Mouse (Mus musculus): ENCODE data around the gene Zfp683. TPM values are rescaled to one million over a fixed set of nuclear protein-coding genes. Genes with fewer than 3 reads are reported as not detected.
A peak's percentile ranks its signal among the peaks of the same experiment; 100 is the strongest.

The Zfp683 gene
- polyA plus RNA-seq, 1 experiment from 2014 or later = not detected

GRCm38 (mm10) chr4:134060135-134060865, 6.7 kb downstream of the Zfp683 start, which contains the start of gene Crybg2:
Crybg2 (plus strand) TSS chr4:134060815.
- Histone ChIP-seq H3K4me2 (replicated peaks) (no peak within 1 kb of the TSS), H3K4me1 (no peaks in the 10 kb centered on the region), H3K27me3 (peaks cover 52% of the 10 kb centered on the region), H3K9ac (0 out of 2 replicates have a peak within 1 kb of the TSS, but pooled peaks have one; percentile 31), H3K27ac (no peak within 1 kb of the TSS), H3K9me3 (no peaks in the 10 kb centered on the region), H3K36me3 (no peaks in the 10 kb centered on the region), H3K4me3 (no peak within 1 kb of the TSS)
- ATAC-seq (ENCODE audit: low FRiP score, low read depth) = no peak
- WGBS = 38% methylated on average over 28 of the region's 28 CpGs

- Histone ChIP-seq H3K9me3 (no peaks in the 10 kb centered on the region), H3K27me3 (peaks cover 60% of the 10 kb centered on the region), H3K4me1 (no peaks in the 10 kb centered on the region), H3K9ac (no peak overlapping the region), H3K36me3 (no peaks in the 10 kb centered on the region), H3K4me2 (replicated peaks) (no peak overlapping the region), H3K4me3 (no peak overlapping the region), H3K27ac (no peak overlapping the region)
- no peak for ATAC-seq (ENCODE audit: low FRiP score, low read depth)
- WGBS = 59% methylated on average over 18 of the region's 18 CpGs
These were observed 7.7 kb downstream of the Zfp683 start for GRCm38 (mm10) chr4:134061166-134061830.

- Histone ChIP-seq H3K9ac (no peak overlapping the region), H3K4me2 (replicated peaks) (no peak overlapping the region), H3K4me1 (no peaks in the 10 kb centered on the region), H3K4me3 (no peak overlapping the region), H3K27me3 (peaks cover 67% of the 10 kb centered on the region), H3K36me3 (no peaks in the 10 kb centered on the region), H3K9me3 (no peaks in the 10 kb centered on the region), H3K27ac (no peak overlapping the region)
- 28% methylated on average over 8 of the region's 8 CpGs for WGBS
- ATAC-seq (ENCODE audit: low FRiP score, low read depth) = no peak
These were observed 8.4 kb downstream of the Zfp683 start for GRCm38 (mm10) chr4:134061944-134062446.

- H3K9ac ChIP-seq = no peak overlapping the region
- H3K36me3 ChIP-seq = no peaks in the 10 kb centered on the region
- H3K4me3 ChIP-seq = no peak overlapping the region
- ATAC-seq (ENCODE audit: low FRiP score, low read depth) = no peak
- H3K4me2 ChIP-seq (replicated peaks) = no peak overlapping the region
- H3K27me3 ChIP-seq = peaks cover 70% of the 10 kb centered on the region
- no peaks in the 10 kb centered on the region for H3K9me3 ChIP-seq
- no peaks in the 10 kb centered on the region for H3K4me1 ChIP-seq
- 63% methylated on average over 8 of the region's 8 CpGs for WGBS
- H3K27ac ChIP-seq = no peak overlapping the region
These were observed 8.9 kb downstream of the Zfp683 start for GRCm38 (mm10) chr4:134062561-134062960.

GRCm38 (mm10) chr4:134065431-134066004, 11.9 kb downstream of the Zfp683 start:
- no peak overlapping the region for H3K27ac ChIP-seq
- 0 out of 2 replicates have a peak overlapping the region, but pooled peaks have one; percentile 31 for H3K9ac ChIP-seq
- no peaks in the 10 kb centered on the region for H3K9me3 ChIP-seq
- WGBS = 19% methylated on average over 23 of the region's 23 CpGs
- peak overlapping the region; percentile 25 for H3K4me2 ChIP-seq (replicated peaks)
- H3K36me3 ChIP-seq = no peaks in the 10 kb centered on the region
- ATAC-seq (ENCODE audit: low FRiP score, low read depth) = no peak
- 0 out of 2 replicates have a peak overlapping the region, but pooled peaks have one; percentile 8 for H3K4me3 ChIP-seq
- no peaks in the 10 kb centered on the region for H3K4me1 ChIP-seq
- H3K27me3 ChIP-seq = peaks cover 54% of the 10 kb centered on the region

GRCm38 (mm10) chr4:134067383-134067782, 13.7 kb downstream of the Zfp683 start:
- Histone ChIP-seq H3K4me1 (no peaks in the 10 kb centered on the region), H3K4me2 (replicated peaks) (no peak overlapping the region), H3K4me3 (no peak overlapping the region), H3K27ac (no peak overlapping the region), H3K9ac (no peak overlapping the region), H3K9me3 (no peaks in the 10 kb centered on the region), H3K36me3 (no peaks in the 10 kb centered on the region), H3K27me3 (peaks cover 36% of the 10 kb centered on the region)
- WGBS = 88% methylated on average over 8 of the region's 8 CpGs
- no peak for ATAC-seq (ENCODE audit: low FRiP score, low read depth)

GRCm38 (mm10) chr4:134067833-134068544, 14.4 kb downstream of the Zfp683 start:
- ATAC-seq (ENCODE audit: low FRiP score, low read depth) = no peak
- Histone ChIP-seq H3K9me3 (no peaks in the 10 kb centered on the region), H3K4me3 (no peak overlapping the region), H3K4me1 (no peaks in the 10 kb centered on the region), H3K36me3 (no peaks in the 10 kb centered on the region), H3K27me3 (peaks cover 35% of the 10 kb centered on the region), H3K4me2 (replicated peaks) (no peak overlapping the region), H3K9ac (no peak overlapping the region), H3K27ac (no peak overlapping the region)
- WGBS = 81% methylated on average over 7 of the region's 7 CpGs

- H3K36me3 ChIP-seq = no peaks in the 10 kb centered on the region
- no peak for ATAC-seq (ENCODE audit: low FRiP score, low read depth)
- no peak overlapping the region for H3K27ac ChIP-seq
- 89% methylated on average over 4 of the region's 4 CpGs for WGBS
- H3K4me3 ChIP-seq = no peak overlapping the region
- no peak overlapping the region for H3K9ac ChIP-seq
- no peaks in the 10 kb centered on the region for H3K4me1 ChIP-seq
- no peak overlapping the region for H3K4me2 ChIP-seq (replicated peaks)
- peaks cover 32% of the 10 kb centered on the region for H3K27me3 ChIP-seq
- H3K9me3 ChIP-seq = no peaks in the 10 kb centered on the region
These were observed 15.3 kb downstream of the Zfp683 start for GRCm38 (mm10) chr4:134068793-134069580.

GRCm38 (mm10) chr4:134078694-134079093, 25.1 kb downstream of the Zfp683 start:
- Histone ChIP-seq H3K9me3 (no peaks in the 10 kb centered on the region), H3K4me3 (no peak overlapping the region), H3K27ac (no peak overlapping the region), H3K4me2 (replicated peaks) (no peak overlapping the region), H3K4me1 (peaks cover 16% of the 10 kb centered on the region; the same call in 1 of the 2 replicates), H3K9ac (no peak overlapping the region), H3K36me3 (no peaks in the 10 kb centered on the region), H3K27me3 (peaks cover 34% of the 10 kb centered on the region)
- WGBS = 13% methylated on average over 3 of the region's 3 CpGs
- ATAC-seq (ENCODE audit: low FRiP score, low read depth) = no peak

GRCm38 (mm10) chr4:134080674-134081073, 27.0 kb downstream of the Zfp683 start:
- no peak overlapping the region for H3K9ac ChIP-seq
- no peak for ATAC-seq (ENCODE audit: low FRiP score, low read depth)
- 74% methylated on average over 4 of the region's 4 CpGs for WGBS
- H3K4me1 ChIP-seq = peaks cover 16% of the 10 kb centered on the region; the same call in 1 of the 2 replicates
- H3K36me3 ChIP-seq = no peaks in the 10 kb centered on the region
- no peak overlapping the region for H3K4me2 ChIP-seq (replicated peaks)
- no peak overlapping the region for H3K4me3 ChIP-seq
- peaks cover 34% of the 10 kb centered on the region for H3K27me3 ChIP-seq
- no peak overlapping the region for H3K27ac ChIP-seq
- H3K9me3 ChIP-seq = 0 out of 2 replicates have a peak, but pooled peaks cover 3% of the 10 kb centered on the region
